Mouse (Mus musculus): Measurements from ENCODE around the gene Gucy2g. TPM values are rescaled to one million over a fixed set of nuclear protein-coding genes. Genes with fewer than 3 reads are reported as not detected.

The Gucy2g gene
- not detected in 2 replicates for polyA plus RNA-seq (2015; fragmentation: Nextera tagmentation; extraction: Ambion mirVana)

DNA sequence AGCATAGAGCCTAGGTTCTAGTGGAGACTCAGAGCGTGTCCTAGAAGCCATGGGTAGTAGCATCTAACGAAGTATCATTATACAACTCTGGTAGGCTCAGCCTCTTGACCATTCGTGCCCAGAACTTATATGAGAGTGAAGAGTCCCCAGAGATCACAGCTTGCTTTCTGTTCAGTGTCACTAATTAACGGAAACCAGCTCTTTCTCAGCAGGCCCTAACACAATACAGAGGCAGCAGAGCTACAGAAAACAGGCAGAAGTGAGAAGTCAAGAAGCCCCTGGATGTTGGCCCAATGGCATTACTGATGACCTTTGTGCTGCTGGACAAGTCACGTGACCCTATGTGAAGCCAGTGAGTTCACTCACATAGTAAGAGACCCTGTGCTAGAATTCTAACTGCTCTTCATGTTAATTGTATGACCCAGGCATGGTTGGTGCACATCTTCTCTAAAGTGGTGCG, at the start of gene Gucy2g:
Gene Gucy2g, minus strand, starts transcription at position 51 of the 460 bp plus-strand sequence.
- H3K9ac ChIP-seq (replicated peaks; ENCODE audit: low read depth, low read length), result no peak within 1 kb of the TSS
- H3K4me2 ChIP-seq (ENCODE audit: low read length), result no peak within 1 kb of the TSS
- H3K4me1 ChIP-seq (replicated peaks; ENCODE audit: control insufficient read depth, insufficient read depth, low read length), result no peaks in the 10 kb centered on the region
- 70% methylated on average over 6 of the region's 6 CpGs for WGBS
- no peaks in the 10 kb centered on the region for H3K27me3 ChIP-seq (replicated peaks; ENCODE audit: control insufficient read depth, insufficient read depth, low read length)
- no peak within 1 kb of the TSS for H3K27ac ChIP-seq (ENCODE audit: low read length)
- no peaks in the 10 kb centered on the region for H3K9me3 ChIP-seq (ENCODE audit: control insufficient read depth, low read length)
- no peak within 1 kb of the TSS for H3K4me3 ChIP-seq (replicated peaks; ENCODE audit: low read length)
- ATAC-seq, result no peak
- H3K36me3 ChIP-seq (ENCODE audit: control insufficient read depth, insufficient read depth), result no peaks in the 10 kb centered on the region

- H3K27ac ChIP-seq (ENCODE audit: low read length), result no peak overlapping the region
- no peak overlapping the region for H3K4me3 ChIP-seq (replicated peaks; ENCODE audit: low read length)
- no peak overlapping the region for H3K9ac ChIP-seq (replicated peaks; ENCODE audit: low read depth, low read length)
- H3K36me3 ChIP-seq (ENCODE audit: control insufficient read depth, insufficient read depth), result no peaks in the 10 kb centered on the region
- H3K9me3 ChIP-seq (ENCODE audit: control insufficient read depth, low read length), result no peaks in the 10 kb centered on the region
- no peak for ATAC-seq
- no peaks in the 10 kb centered on the region for H3K27me3 ChIP-seq (replicated peaks; ENCODE audit: control insufficient read depth, insufficient read depth, low read length)
- no peak overlapping the region for H3K4me2 ChIP-seq (ENCODE audit: low read length)
- no peaks in the 10 kb centered on the region for H3K4me1 ChIP-seq (replicated peaks; ENCODE audit: control insufficient read depth, insufficient read depth, low read length)
Measured at GRCm38 (mm10) chr19:55288974-55289373, 47.9 kb upstream of the Gucy2g start.

DNA sequence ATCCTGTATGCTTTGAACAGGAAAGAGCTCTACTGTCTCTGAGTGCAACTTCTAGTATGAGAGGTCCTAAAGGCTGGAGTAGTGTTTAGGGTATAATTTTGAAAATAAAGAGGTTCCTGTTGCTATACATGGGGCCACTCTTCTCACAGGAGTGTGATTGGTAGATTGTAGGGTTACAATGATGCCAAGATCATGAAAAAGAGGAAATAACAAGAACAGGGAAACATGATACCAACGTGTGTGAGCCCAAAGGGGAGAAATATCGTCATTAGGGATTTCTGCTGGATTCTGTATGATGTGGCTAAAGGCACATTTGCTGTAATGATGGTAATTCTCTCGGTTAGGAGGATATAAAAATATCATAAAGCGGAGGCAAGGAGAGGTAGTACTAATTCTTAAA, 45.0 kb upstream of the Gucy2g start:
- WGBS, result 91% methylated on average over 4 of the region's 4 CpGs
- Histone ChIP-seq H3K4me2 (ENCODE audit: low read length) (no peak overlapping the region), H3K9ac (replicated peaks; ENCODE audit: low read depth, low read length) (no peak overlapping the region), H3K27ac (ENCODE audit: low read length) (no peak overlapping the region), H3K4me1 (replicated peaks; ENCODE audit: control insufficient read depth, insufficient read depth, low read length) (no peaks in the 10 kb centered on the region), H3K9me3 (ENCODE audit: control insufficient read depth, low read length) (no peaks in the 10 kb centered on the region), H3K4me3 (replicated peaks; ENCODE audit: low read length) (no peak overlapping the region), H3K27me3 (replicated peaks; ENCODE audit: control insufficient read depth, insufficient read depth, low read length) (no peaks in the 10 kb centered on the region), H3K36me3 (ENCODE audit: control insufficient read depth, insufficient read depth) (no peaks in the 10 kb centered on the region)
- no peak for ATAC-seq

DNA sequence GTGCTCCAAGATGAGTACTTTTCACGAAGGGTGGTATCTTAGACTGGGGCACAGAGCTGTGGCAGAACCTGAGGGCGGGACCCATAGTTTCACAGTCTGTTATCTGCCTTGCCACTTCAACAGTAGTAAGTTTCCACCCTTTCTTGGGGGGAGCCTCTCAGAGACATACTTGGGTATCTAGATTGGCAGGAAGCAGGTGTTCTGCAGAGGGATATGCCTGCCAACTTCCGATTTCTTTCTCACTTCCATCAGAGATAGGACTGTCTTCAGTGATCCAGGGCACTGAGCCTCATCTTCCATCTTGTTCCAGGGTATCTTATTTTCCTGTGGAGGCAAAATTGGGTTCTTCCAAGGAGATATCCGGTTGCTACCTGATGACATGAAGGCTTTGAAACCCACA, 43.1 kb upstream of the Gucy2g start:
- WGBS, result 94% methylated on average over 4 of the region's 4 CpGs
- Histone ChIP-seq H3K4me1 (replicated peaks; ENCODE audit: control insufficient read depth, insufficient read depth, low read length) (no peaks in the 10 kb centered on the region), H3K27me3 (replicated peaks; ENCODE audit: control insufficient read depth, insufficient read depth, low read length) (no peaks in the 10 kb centered on the region), H3K9ac (replicated peaks; ENCODE audit: low read depth, low read length) (no peak overlapping the region), H3K4me3 (replicated peaks; ENCODE audit: low read length) (no peak overlapping the region), H3K36me3 (ENCODE audit: control insufficient read depth, insufficient read depth) (no peaks in the 10 kb centered on the region), H3K4me2 (ENCODE audit: low read length) (no peak overlapping the region), H3K27ac (ENCODE audit: low read length) (no peak overlapping the region), H3K9me3 (ENCODE audit: control insufficient read depth, low read length) (no peaks in the 10 kb centered on the region)
- no peak for ATAC-seq

DNA sequence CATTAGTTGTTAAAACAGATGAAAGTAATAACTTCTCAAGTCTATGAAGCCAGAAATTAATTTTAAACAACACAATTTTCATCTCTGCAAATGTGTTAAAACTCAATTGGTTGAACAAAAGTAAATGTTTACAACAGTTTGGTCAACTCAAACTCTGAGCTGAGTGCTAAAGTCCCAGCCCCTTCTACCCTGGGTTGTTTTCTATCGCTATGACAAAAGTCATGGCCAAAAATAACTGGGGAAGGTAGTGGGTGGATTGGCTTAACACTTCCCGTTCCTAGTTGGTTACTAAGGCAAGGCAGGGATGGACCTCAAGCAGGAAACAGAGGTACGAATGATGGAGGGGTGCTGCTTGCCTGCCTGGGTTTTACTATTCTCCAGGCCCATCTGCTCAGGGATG, 35.7 kb upstream of the Gucy2g start:
- Histone ChIP-seq H3K4me2 (ENCODE audit: low read length) (no peak overlapping the region), H3K4me3 (replicated peaks; ENCODE audit: low read length) (no peak overlapping the region), H3K36me3 (ENCODE audit: control insufficient read depth, insufficient read depth) (no peaks in the 10 kb centered on the region), H3K4me1 (replicated peaks; ENCODE audit: control insufficient read depth, insufficient read depth, low read length) (no peaks in the 10 kb centered on the region), H3K9me3 (ENCODE audit: control insufficient read depth, low read length) (no peaks in the 10 kb centered on the region), H3K9ac (replicated peaks; ENCODE audit: low read depth, low read length) (no peak overlapping the region), H3K27me3 (replicated peaks; ENCODE audit: control insufficient read depth, insufficient read depth, low read length) (no peaks in the 10 kb centered on the region), H3K27ac (ENCODE audit: low read length) (no peak overlapping the region)
- no peak for ATAC-seq
- 89% methylated on average over 3 of the region's 3 CpGs for WGBS

- Histone ChIP-seq H3K27ac (ENCODE audit: low read length) (no peak overlapping the region), H3K9ac (replicated peaks; ENCODE audit: low read depth, low read length) (no peak overlapping the region), H3K4me1 (replicated peaks; ENCODE audit: control insufficient read depth, insufficient read depth, low read length) (peaks cover 3% of the 10 kb centered on the region; the same call in 1 of the 2 replicates), H3K9me3 (ENCODE audit: control insufficient read depth, low read length) (no peaks in the 10 kb centered on the region), H3K4me2 (ENCODE audit: low read length) (no peak overlapping the region), H3K4me3 (replicated peaks; ENCODE audit: low read length) (no peak overlapping the region), H3K36me3 (ENCODE audit: control insufficient read depth, insufficient read depth) (no peaks in the 10 kb centered on the region), H3K27me3 (replicated peaks; ENCODE audit: control insufficient read depth, insufficient read depth, low read length) (no peaks in the 10 kb centered on the region)
- ATAC-seq, result no peak
- 74% methylated on average over 4 of the region's 4 CpGs for WGBS
Measured at GRCm38 (mm10) chr19:55276100-55276499, 35.1 kb upstream of the Gucy2g start.

DNA sequence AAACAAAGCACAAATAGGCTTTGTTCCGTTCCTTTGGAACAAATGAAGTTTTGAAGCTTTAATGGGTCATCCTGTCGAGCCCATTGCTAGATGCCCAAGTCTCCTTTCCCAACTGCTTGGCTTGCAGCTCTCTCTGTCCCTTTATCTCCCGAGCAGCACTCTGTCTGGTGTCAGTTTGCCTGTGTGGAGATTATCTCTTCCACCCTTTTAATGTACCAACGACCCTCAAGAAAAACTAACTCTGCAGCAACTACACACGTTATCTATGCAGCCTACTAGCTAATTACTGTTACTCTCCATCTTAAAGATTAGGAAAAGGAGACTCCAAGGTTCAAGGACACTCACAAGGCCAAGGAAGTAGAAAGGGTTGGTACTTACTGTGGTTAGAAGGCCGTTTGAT, 32.3 kb upstream of the Gucy2g start:
- no peak overlapping the region for H3K27ac ChIP-seq (ENCODE audit: low read length)
- no peak overlapping the region for H3K4me3 ChIP-seq (replicated peaks; ENCODE audit: low read length)
- H3K4me1 ChIP-seq (replicated peaks; ENCODE audit: control insufficient read depth, insufficient read depth, low read length), result peaks cover 3% of the 10 kb centered on the region; the same call in 1 of the 2 replicates
- no peaks in the 10 kb centered on the region for H3K36me3 ChIP-seq (ENCODE audit: control insufficient read depth, insufficient read depth)
- ATAC-seq, result no peak
- WGBS, result 81% methylated on average over 6 of the region's 6 CpGs
- H3K27me3 ChIP-seq (replicated peaks; ENCODE audit: control insufficient read depth, insufficient read depth, low read length), result no peaks in the 10 kb centered on the region
- no peak overlapping the region for H3K4me2 ChIP-seq (ENCODE audit: low read length)
- no peaks in the 10 kb centered on the region for H3K9me3 ChIP-seq (ENCODE audit: control insufficient read depth, low read length)
- H3K9ac ChIP-seq (replicated peaks; ENCODE audit: low read depth, low read length), result no peak overlapping the region

DNA sequence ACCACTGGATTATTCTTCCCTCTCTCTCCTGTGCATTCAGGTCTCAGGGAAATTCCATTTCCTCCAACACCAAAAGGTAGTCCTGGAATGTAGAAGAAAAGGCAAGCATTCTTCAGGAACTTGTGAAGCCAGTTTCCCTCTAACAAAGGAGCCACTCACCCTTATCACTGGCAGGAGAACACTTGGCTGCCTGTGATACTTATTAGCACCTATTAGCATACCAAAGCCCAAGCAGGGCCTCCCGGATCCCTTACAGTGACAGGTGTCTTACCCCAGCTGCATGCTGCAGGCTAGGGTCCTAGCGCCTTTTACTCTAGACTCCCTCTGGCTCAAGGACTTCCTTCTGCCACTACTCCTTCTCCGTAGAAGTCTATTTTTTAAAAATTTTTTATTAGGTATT, 30.4 kb upstream of the Gucy2g start:
- Histone ChIP-seq H3K27ac (ENCODE audit: low read length) (no peak overlapping the region), H3K4me3 (replicated peaks; ENCODE audit: low read length) (no peak overlapping the region), H3K9ac (replicated peaks; ENCODE audit: low read depth, low read length) (no peak overlapping the region), H3K4me2 (ENCODE audit: low read length) (no peak overlapping the region), H3K4me1 (replicated peaks; ENCODE audit: control insufficient read depth, insufficient read depth, low read length) (peaks cover 3% of the 10 kb centered on the region; the same call in 1 of the 2 replicates), H3K9me3 (ENCODE audit: control insufficient read depth, low read length) (no peaks in the 10 kb centered on the region), H3K27me3 (replicated peaks; ENCODE audit: control insufficient read depth, insufficient read depth, low read length) (no peaks in the 10 kb centered on the region), H3K36me3 (ENCODE audit: control insufficient read depth, insufficient read depth) (no peaks in the 10 kb centered on the region)
- 11% methylated on average over 3 of the region's 3 CpGs for WGBS
- ATAC-seq, result peak; percentile 61; the same call in 1 of the 2 replicates

DNA sequence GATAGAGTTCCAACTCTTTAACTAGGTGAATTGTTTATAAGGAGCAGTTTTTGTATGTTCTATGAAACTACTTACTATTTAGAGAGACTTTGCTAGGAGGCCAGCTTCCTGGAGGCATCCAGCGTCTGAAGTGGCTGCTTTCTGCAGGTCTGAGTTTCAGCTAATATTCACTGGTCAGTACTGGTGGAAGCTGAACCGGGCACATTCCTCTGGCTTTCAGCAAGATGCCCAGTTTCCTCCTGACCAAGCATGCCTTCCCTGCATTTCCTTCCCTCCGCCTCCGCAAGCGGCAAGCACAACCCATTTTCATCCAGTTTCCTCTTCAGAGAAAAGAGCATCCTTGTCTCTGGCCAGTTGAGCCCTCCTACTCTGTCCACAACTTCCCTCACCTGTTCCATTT, 28.0 kb upstream of the Gucy2g start:
- Histone ChIP-seq H3K27me3 (replicated peaks; ENCODE audit: control insufficient read depth, insufficient read depth, low read length) (no peaks in the 10 kb centered on the region), H3K4me3 (replicated peaks; ENCODE audit: low read length) (no peak overlapping the region), H3K4me2 (ENCODE audit: low read length) (no peak overlapping the region), H3K9ac (replicated peaks; ENCODE audit: low read depth, low read length) (no peak overlapping the region), H3K4me1 (replicated peaks; ENCODE audit: control insufficient read depth, insufficient read depth, low read length) (peaks cover 3% of the 10 kb centered on the region; the same call in 1 of the 2 replicates), H3K9me3 (ENCODE audit: control insufficient read depth, low read length) (no peaks in the 10 kb centered on the region), H3K36me3 (ENCODE audit: control insufficient read depth, insufficient read depth) (no peaks in the 10 kb centered on the region), H3K27ac (ENCODE audit: low read length) (no peak overlapping the region)
- ATAC-seq, result no peak
- 90% methylated on average over 5 of the region's 5 CpGs for WGBS

- no peak overlapping the region for H3K9ac ChIP-seq (replicated peaks; ENCODE audit: low read depth, low read length)
- H3K36me3 ChIP-seq (ENCODE audit: control insufficient read depth, insufficient read depth), result no peaks in the 10 kb centered on the region
- no peak overlapping the region for H3K4me3 ChIP-seq (replicated peaks; ENCODE audit: low read length)
- H3K9me3 ChIP-seq (ENCODE audit: control insufficient read depth, low read length), result no peaks in the 10 kb centered on the region
- peaks cover 3% of the 10 kb centered on the region; the same call in 1 of the 2 replicates for H3K4me1 ChIP-seq (replicated peaks; ENCODE audit: control insufficient read depth, insufficient read depth, low read length)
- ATAC-seq, result no peak
- 81% methylated on average over 3 of the region's 3 CpGs for WGBS
- no peak overlapping the region for H3K4me2 ChIP-seq (ENCODE audit: low read length)
- H3K27ac ChIP-seq (ENCODE audit: low read length), result no peak overlapping the region
- H3K27me3 ChIP-seq (replicated peaks; ENCODE audit: control insufficient read depth, insufficient read depth, low read length), result no peaks in the 10 kb centered on the region
Measured at GRCm38 (mm10) chr19:55268150-55268549, 27.1 kb upstream of the Gucy2g start.

Measured in forebrain, embryonic 16.5 days (tissue).